Mouse (Mus musculus): Measurements from ENCODE around the gene Pcdh15.

The Pcdh15 gene

DNA sequence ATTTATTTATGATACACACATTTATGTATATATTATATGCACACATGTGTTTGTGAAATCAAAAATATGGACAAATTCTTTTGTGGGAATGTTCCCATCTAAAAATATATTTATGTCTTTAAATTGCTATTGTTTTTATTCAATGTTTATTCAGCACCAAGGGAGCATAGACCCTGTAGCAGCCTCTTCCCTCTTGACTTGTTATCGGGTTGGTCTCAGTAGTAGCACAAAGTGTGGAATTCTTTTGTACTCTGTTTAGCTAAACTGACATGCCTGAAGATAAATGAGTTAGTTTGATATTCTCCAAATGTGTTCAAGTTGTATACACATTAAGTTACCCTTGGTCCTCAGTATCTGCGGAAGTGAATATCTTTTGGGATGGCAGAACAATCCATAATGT, 848.7 kb downstream of the Pcdh15 start:
- no peak for DNase-seq (ENCODE audit: low read depth, low spot score)

DNA sequence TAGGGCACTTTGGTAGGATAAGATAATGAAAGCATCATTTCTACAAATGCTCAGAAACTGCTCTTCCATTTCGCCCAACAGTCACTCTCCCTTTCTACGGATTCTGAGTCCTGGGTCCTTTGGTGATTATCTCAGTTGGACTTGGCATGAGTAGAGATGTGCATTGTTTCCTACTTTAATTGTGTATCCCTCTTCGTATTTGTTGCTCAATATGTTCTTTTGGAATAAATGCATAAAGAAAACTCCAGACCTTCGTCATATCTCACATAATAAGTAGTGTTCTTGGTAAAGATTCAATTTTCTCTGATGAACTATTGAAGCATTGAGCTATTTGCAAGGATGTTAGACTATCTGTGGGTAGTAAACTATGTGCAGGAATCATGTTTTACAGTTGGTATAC, 854.2 kb downstream of the Pcdh15 start:
- no peak for DNase-seq (ENCODE audit: low read depth, low spot score)

DNA sequence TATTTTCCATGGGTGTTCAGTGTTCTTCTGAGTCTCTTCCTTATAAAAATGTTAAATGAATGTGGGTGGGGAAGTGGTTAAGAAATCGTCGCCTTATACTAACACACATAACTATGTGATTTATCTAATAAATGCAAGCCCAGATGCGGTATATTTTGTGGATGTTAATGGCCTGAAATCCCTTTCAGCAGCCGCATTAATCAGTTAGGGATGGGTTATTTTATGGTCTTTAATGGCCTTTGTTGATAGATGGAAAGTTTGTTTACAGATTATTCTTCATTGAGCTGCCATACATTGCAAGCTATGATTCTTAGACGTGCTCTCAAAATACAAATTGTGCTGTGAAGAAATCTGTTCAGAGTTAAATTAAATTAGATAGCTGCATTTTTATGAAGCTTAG, 884.9 kb downstream of the Pcdh15 start:
- no peak for DNase-seq (ENCODE audit: low read depth, low spot score)

DNA sequence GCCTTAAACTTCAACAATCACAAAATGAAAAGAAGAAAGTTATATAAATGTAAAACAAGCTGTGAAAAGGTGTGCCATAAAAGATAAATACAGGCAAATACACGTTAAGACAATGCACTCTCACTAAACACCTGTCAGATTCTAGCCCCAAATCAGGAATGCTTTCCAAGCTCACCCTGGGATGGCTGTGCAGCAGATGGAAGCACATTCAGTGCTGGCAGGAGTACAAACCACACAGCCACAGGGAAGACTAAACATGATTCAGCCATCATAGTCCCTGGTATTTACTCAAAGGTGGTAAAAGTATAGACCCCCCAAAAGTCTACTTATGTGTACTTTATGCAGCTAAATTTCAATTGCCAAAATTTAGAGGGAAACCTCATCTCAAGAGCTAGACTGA, 909.7 kb downstream of the Pcdh15 start:
- DNase-seq (ENCODE audit: low read depth, low spot score) = no peak

DNA sequence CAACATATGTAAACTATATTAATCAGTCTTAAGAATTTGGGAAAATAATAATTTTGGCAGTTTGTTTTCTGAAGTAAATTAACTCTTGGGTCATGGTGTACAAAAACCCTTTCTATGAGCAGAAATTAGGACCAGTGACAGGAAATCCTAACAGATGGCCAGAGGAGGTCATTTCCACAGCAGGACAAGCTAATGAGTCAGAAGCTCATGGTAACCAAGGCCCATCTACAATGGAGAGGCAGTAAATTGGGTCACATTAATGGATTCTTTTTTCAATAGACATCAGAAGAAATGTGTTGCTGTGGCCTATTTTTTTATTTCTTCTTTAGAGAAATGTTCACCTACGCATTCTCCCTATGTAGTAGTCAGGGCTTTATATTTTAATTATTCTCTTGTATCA, 923.9 kb downstream of the Pcdh15 start:
- no peak for DNase-seq (ENCODE audit: low read depth, low spot score)

DNA sequence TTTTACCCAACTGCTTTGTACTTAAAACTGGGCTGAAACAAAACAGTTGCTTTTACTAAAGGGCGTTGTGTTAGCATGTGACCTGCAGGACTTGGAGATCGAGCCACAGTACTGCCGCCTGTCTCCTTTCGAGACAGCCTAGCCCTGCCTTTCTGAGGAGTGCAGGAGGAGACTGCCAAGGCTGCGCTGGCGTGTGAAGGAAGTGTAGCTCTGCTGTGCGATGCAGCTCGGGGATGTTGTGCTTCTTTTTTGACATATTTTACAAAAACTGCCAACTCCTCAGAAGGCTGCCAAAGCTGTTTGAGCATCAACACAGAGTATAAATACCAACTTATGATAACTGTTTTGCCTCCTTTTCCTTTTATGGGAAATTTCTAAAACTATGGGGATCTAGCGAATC, 953.9 kb downstream of the Pcdh15 start:
- no peak for DNase-seq (ENCODE audit: low read depth, low spot score)

DNA sequence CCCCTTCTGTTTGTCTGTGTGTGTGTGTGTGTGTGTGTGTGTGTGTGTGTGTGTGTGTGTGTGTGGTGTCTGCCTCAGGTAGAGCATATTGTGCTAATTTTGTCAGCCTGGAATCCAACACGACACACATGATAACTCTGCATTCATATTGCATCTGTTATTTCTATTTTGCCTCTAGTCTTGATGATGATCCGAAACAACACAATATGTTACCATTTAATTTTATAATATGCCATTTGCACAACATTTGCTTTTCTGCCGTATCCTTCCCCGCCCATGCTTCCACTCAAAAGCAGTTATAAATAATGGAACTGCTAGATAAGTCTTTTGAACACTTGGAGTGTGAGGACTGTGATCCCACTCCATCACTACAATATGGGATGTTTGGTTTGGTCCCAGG, 987.5 kb downstream of the Pcdh15 start:
- no peak for DNase-seq (ENCODE audit: low read depth, low spot score)

DNA sequence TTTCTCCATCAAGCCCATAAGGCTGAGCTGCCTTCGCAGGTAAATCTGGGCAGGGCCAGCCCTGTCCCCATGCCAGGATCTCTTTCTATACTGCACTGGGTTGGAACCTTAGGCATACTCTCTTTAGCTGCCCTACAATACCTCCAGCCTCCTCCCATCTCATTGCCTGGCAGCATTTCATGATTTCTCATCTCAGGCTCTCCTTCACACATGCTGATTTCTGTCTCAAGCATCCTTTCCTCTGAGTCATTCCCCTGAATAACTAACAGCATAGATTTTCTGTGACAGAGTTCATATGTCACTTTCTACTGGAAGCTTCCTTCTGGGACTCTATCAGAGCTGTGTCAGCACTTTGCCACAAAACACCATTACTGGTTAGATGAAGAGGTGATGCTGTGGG, 999.2 kb downstream of the Pcdh15 start:
- no peak for DNase-seq (ENCODE audit: low read depth, low spot score)

DNA sequence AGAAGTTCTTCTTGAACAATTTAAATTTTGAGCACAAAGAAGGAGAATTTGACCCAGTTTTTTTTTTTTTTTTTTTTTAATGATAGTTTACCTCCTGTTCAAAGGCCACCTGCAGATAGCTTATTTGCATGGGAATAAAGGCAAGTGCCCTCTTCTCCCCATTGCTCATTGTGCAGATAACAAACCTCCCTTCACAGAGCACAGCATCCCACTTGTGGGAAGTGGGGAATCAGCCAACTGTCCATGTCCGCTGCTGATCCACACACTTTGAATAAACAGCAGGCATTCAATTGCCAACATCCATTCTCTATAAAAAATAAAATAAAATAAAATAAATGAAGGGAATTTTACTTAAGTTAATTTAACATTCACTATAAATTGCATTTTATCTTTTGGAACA, 1015.0 kb downstream of the Pcdh15 start:
- DNase-seq (ENCODE audit: low read depth, low spot score) = no peak

DNA sequence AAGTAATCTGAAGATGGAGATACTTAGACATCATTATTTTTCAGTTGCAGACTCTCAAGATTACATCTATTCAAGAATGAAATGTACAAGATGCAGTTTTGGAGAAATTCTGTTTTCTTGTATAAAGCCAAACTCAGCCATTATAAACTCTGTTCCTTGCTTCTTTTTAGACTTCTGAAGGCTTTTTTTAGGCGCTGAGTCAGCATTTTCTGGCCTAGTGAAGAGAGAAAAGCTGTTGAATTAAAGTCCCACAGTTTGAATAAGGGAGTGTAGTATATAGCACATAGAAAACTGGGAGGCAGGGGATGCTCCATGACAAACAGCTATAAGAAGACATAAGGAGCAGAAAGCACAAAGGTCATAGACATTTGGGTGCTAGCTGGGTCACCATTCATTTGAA, 1017.7 kb downstream of the Pcdh15 start:
- DNase-seq (ENCODE audit: low read depth, low spot score) = no peak

DNA sequence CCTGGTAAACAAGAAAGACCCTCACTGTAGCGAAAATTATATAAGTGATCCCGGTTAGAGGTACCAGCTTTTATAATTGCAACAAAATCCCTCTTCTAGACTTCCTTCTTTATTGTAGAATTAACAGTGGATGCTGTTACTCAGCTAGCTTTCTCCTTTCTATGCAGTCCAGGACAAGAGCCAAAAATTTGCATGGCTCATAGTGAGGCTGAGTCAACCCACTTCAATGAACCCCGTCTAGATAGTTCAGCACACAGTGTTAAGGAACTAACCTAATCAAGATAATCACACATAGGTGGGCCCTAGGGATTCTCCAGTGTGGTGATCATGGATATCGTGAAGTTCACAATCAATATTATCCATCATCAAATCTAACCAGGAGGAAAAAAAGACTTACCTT, 1024.3 kb downstream of the Pcdh15 start:
- no peak for DNase-seq (ENCODE audit: low read depth, low spot score)

DNA sequence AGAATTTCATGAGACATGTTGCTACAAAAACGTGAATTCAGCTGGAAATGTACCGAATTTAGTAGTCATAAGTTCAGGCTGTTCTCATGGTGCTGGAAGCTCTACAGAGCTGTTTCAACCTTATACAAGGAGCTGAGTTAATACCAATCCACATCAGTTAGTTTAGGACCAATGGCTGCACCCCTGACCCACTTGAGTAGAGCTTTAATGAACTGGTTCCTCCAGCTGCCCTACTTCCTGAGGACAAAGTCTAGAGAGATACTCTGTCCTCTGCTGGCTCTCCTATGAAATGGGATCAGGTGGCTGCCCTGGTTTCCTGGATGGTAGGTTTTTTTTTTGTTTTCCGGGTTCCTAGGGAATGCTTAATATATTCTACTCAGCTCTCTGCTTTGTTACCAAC, 1030.0 kb downstream of the Pcdh15 start:
- no peak for DNase-seq (ENCODE audit: low read depth, low spot score)

DNA sequence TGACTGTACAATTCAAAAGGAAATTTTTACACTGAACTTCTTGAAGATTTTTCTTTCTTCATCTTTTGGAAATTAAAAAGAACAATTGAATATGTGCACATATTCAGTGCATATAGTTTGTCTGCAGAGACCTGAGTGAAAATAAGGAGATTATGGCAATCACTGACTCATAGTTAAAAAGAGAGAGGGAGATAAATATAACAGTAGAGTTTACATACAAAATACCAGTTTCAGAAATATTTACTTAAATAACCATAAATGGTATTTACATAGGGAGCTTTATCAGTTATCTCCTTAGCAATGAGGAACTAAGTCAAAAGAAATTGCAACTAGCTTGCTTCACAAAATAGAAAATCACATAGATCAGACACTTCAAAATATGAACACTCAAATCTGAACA, 1030.5 kb downstream of the Pcdh15 start:
- DNase-seq (ENCODE audit: low read depth, low spot score) = no peak

DNA sequence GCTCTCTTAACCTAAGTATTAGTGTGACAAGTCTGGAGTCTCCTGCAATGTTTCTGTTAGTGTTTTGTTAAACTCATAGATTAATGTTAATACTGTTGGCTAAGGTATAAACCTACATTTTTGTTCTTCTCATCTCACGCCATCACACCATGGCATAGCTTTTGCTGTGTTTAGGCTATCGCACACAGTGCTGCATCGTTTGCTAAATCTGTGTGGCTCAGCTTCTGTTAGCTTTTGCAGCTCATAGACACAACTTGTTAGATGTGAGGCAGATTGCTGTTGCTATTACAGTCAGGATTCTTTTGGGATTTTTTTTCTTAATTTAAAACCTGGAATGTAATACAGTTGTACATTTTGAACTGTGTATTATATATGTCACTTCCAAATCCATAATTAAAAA, 1031.7 kb downstream of the Pcdh15 start:
- DNase-seq (ENCODE audit: low read depth, low spot score) = no peak

DNA sequence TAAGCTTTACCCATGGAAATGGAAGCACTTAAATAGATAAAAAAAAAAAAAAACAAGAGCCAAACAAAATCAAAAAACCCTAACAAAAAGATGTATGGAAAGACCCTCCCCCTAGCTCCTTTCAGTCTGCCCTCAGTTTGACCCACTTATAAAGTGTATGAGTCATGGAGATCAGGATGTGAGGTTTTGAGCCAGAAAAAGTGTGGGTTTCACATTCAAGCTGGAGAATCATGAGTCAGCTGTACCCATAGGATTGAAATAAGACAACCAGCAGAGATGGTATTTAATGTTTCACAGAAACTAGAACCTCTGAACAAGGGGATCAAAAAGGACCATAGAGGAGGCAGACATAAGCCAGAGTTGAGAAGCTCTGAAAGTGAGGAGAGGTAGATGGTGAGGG, 1048.8 kb downstream of the Pcdh15 start:
- DNase-seq (ENCODE audit: low read depth, low spot score) = no peak

DNA sequence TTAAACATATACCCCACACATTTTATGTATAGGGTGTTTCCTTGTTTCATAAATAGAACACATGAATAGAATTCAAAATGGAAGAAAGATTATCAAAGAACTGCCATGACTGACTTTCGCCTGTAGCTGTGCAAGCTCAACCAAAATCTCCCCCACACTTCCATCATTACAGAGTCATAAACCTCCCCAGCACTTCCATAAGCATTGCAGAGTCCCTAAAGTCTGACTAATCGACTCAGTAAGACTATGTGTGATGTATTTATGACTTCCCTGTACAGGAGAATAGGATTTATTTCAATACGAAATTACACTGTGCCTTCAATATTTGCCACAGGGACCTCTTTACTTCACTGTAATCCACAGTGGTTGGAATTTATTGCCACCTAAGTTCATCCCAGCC, 1082.8 kb downstream of the Pcdh15 start:
- no peak for DNase-seq (ENCODE audit: low read depth, low spot score)

DNA sequence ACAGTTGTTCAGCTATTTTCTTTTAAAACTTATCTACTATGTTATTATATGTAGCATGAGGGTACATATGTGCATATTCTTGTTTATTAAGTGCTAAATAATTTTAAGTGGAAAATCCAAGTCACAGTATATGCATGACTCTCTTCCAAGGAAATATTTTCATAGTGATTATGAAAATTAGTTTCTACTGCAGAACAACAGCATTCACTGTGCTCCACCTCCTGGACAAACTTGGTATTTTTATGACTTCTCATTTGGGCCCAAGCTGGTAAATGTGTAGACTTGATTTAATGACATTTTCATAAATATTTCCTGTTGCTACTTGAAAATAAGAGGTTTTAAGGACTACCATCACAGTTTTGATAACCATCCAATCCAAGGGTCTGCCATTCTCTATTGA, 1104.5 kb downstream of the Pcdh15 start:
- DNase-seq (ENCODE audit: low read depth, low spot score) = peak; percentile 8

DNA sequence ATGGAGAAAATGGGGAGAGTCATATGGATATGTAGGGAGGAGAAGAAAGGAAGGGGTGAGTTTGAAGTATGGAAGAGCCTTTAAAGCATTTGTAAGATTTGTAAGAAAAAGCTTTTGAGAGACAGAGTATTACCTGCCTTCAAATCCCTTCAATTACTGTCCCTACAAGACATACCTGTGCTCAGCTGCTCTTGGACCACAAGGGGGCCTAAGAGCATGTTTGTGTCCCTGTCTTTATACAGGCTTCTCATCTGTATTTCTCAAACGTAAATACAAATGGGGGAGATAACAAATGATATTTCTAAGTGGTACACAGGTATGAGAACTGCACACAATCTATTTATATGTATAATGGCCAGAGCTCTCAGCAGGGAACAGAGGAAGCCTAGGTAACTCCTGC, 1118.1 kb downstream of the Pcdh15 start:
- DNase-seq (ENCODE audit: low read depth, low spot score) = peak; percentile 6

DNA sequence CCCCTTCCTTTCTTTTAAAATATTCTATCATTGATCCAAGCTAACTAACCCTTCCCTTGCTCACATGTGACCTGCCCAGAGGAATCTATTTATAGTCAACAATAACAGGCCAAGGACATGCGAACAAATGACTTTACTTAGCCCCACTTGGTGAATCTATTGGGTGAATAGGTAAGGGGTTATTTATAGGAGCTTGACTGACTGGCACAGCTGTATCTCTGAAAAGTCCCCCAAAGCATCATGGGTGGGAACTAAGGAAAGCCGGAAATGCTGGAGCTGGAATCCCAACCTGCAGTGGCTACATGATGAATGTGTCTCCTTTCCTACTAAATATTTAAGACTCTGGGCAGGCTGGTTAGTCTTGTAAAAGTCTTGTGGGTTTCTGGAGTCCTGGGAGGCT, 1121.3 kb downstream of the Pcdh15 start:
- no peak for DNase-seq (ENCODE audit: low read depth, low spot score)

DNA sequence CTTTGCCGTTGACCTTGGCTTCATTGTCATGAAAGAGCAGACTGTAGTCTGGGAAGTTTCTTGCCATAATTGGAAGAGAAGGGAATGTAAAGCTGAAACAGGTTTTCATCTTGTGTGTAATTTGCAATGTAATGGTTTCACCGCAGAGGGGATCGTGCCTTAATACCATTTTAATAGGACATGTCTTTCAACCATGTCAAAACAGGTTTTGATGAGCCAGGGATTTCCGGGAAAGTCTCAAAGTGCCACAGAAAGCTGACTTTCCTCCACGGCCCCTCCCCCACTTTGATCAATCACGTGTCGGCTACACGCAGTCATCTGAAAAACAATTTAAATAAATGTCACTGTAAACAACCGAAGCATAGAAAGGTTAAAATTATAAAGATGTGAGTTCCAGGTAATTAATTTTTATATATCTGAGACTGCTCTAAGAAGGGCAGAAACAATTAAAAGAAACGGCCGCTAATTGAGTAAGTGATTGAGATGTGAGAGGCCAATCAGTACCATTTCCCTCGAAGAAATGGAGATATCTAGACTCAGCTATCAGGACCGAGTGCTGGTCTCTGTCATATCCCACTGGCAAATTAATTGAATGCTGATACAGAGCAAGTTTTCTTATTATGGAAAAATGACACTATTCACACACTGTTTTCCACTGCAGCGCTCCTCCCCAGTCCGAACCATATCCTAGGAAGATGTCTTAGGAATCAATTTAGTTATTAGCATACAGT, 1158.7 kb downstream of the Pcdh15 start:
- peak; percentile 42 for DNase-seq (ENCODE audit: low read depth, low spot score)

DNA sequence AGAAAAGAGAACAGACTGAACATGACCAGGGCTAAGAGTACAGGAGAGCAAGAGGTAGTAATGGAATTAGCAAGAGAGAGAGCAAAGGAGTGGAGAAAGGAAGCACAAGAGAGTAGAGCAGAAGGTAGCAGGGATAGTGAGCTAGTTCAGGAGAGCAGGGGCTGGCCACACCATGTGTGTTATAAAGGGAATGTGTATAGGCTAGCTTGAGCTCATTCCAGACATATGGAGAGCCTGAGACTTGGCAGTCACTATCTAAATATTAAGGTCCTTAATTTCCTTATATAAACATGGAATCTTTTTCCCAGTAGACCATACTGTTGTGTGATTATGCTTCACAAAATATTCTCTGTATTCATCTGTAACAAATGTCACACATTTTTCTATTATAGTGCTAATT, 1159.5 kb downstream of the Pcdh15 start:
- DNase-seq (ENCODE audit: low read depth, low spot score) = no peak

DNA sequence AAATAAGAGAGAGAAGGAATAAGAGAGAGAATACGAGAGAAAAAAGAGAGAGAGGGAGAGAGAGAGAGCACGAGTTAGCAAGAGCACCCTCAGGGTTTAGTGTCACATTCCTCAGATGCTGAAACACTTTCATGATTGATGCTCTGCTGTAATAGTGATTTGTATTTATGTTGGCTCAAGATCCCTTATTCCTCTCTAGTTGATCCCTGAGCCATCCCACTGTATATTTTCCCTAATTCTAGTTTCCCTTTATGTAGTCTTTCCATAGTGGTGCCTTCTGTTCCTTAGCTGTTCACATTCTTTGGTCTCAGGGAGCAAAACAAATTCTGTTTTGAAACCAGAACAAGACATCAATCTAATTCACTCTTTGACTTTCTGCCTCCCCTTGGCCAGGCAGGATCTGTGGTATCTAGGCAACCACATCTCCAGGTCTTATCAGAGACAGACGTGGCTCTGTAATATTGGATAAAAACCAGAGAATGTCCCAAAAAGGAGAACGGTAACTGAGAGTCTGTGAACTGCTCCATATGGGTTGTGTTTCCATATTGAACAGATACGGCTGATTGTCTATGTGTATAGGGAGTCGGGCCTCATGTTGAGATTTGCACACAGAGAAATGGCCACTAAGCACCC, 1170.6 kb downstream of the Pcdh15 start:
- DNase-seq (ENCODE audit: low read depth, low spot score) = no peak

DNA sequence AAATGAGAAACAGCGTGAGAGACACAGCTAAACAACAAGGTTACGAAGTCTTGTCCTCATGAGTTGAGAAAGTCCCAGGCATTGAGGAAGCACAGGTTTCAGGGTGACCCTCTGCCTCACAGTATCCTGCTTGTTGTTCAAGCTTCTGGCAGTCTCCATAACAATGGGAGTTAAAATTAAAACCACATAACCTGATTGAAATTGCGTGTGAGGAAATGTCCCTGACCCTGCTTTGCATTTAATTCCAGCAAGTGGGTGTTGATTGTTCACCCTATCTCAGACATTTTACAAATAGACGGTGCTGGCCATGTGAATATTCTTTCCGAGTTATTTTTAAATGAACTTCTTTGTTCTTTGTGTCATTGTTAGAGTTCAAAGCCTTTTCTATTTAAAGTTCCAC, 1171.8 kb downstream of the Pcdh15 start:
- peak; percentile 5 for DNase-seq (ENCODE audit: low read depth, low spot score)

DNA sequence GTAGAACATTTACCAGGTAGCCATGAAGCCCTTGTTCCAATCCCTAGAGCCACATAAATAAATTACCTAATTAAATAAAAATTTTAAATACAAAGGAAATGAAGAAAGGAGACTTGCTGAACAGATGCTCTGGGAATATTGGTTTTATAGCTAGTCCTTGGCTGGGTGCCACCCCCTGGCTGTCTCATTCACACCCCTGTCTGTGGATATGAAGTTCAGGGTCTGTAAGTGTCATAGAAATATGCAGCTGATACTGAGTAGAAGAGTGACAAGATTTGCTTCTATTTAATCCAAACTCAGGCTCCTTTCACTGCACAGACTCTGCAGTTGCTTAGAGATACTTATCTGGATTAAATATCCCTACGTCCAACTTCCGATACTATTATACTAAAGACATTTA, 1205.0 kb downstream of the Pcdh15 start:
- DNase-seq (ENCODE audit: low read depth, low spot score) = no peak
